In genomic region chr2:53061363-53062000, GRCm38 (mm10) we compare ENCODE assay signal across 16 mouse cellular contexts.
DNase-seq lines count a peak whose midpoint lies in the region; ATAC-seq and TF ChIP-seq lines count a peak whose summit lies in the region.
"Had no signal": no experiment of that assay in that cellular context is flagged by ENCODE, and none has a peak within 500 bp of the region (broad histone marks: within the 10 kb centered on the region; RNA-seq: fewer than 3 reads in every experiment).

No protein-coding gene starts in this region.

- no peak for TF ChIP-seq CTCF in left cerebral cortex, adult 2 months (IDR thresholded peaks at IDR 0.05)
- no peak for TF ChIP-seq CTCF in liver, postnatal 0 days (IDR thresholded peaks at IDR 0.05; ENCODE audit: low read depth)

- H3K4me2 ChIP-seq in liver, postnatal 0 days (ENCODE audit: low read depth, low read length): no peak overlapping the region
- H3K4me2 ChIP-seq: liver, embryonic 15.5 days; neural tube, embryonic 12.5 days had no signal

- 85% methylated on average over 9 of the region's 9 CpGs for WGBS in liver, postnatal 0 days (ENCODE audit: insufficient replicate concordance)

- intact Hi-C loops in left cerebral cortex, postnatal 4 days (cut with DNase I): no loop called here
- intact Hi-C loops in left cerebral cortex, adult 2 months (cut with DNase I): no loop called here
- intact Hi-C loops in gastrocnemius, postnatal 14 days (cut with DNase I; ENCODE audit: low total_unique reads): no loop called here

- H3K9me3 ChIP-seq in liver, postnatal 0 days (ENCODE audit: low read length): no peaks in the 10 kb centered on the region
- H3K9me3 ChIP-seq: heart, embryonic 10.5 days; liver, embryonic 15.5 days; neural tube, embryonic 12.5 days had no signal

- H3K4me3 ChIP-seq in left cerebral cortex, adult 2 months: no peak overlapping the region
- no peak overlapping the region for H3K4me3 ChIP-seq in liver, postnatal 0 days (ENCODE audit: low read depth, low read length)
- H3K4me3 ChIP-seq: heart, embryonic 10.5 days; liver, embryonic 15.5 days; neural tube, embryonic 12.5 days had no signal

- no peak for TF ChIP-seq EP300 in liver, postnatal 0 days (IDR thresholded peaks at IDR 0.05; ENCODE audit: low read depth)

- peak; percentile 50 for DNase-seq in left cerebral cortex, postnatal 4 days
- DNase-seq in left cerebral cortex, adult 2 months (ENCODE audit: extremely low spot score in 1 of 2, low spot score in 2 of 2): no peak
- DNase-seq in cerebellum, adult 9-10 months: peak; percentile 80
- peak; percentile 44 for DNase-seq in layer of hippocampus, adult 11-12 months (ENCODE audit: low spot score)
- peak; percentile 33 for DNase-seq in telencephalon, adult 2 months (ENCODE audit: low read depth, low spot score)
- DNase-seq in gastrocnemius, postnatal 14 days: no peak
- DNase-seq in liver, postnatal 0 days: no peak
- DNase-seq: embryo, embryonic 11 days; kidney, adult 2 months; midbrain, embryonic 14.5 days had no signal

- no peak overlapping the region for H3K27ac ChIP-seq in left cerebral cortex, adult 2 months
- H3K27ac ChIP-seq in liver, postnatal 0 days (ENCODE audit: low read depth): no peak overlapping the region
- H3K27ac ChIP-seq: heart, embryonic 10.5 days; liver, embryonic 15.5 days; macrophage; neural tube, embryonic 12.5 days had no signal

- no peak overlapping the region for H3K9ac ChIP-seq in liver, postnatal 0 days (replicated peaks)
- H3K9ac ChIP-seq: liver, embryonic 15.5 days; neural tube, embryonic 12.5 days had no signal

- no peaks in the 10 kb centered on the region for H3K36me3 ChIP-seq in liver, postnatal 0 days (replicated peaks; ENCODE audit: insufficient read depth, low read length)
- H3K36me3 ChIP-seq: heart, embryonic 10.5 days; liver, embryonic 15.5 days; neural tube, embryonic 12.5 days had no signal

- no peaks in the 10 kb centered on the region for H3K27me3 ChIP-seq in liver, postnatal 0 days (ENCODE audit: insufficient read depth, low read length)
- H3K27me3 ChIP-seq: CH12.LX; liver, embryonic 15.5 days; neural tube, embryonic 12.5 days had no signal

- no peak for ATAC-seq in liver, postnatal 0 days
- ATAC-seq: activated CD4-positive, CD25-positive, alpha-beta regulatory T cell, adult 4 months had no signal

- no peaks in the 10 kb centered on the region; the same call in 1 of the 2 replicates for H3K4me1 ChIP-seq in liver, postnatal 0 days (ENCODE audit: insufficient read depth)
- H3K4me1 ChIP-seq: heart, embryonic 10.5 days; liver, embryonic 15.5 days; neural tube, embryonic 12.5 days had no signal

Comparison
In these comparisons a context has a peak if more than half of its experiments do, and no peak if none do; other contexts are left out.
1. DNase-seq: peak in left cerebral cortex, postnatal 4 days (single experiment), cerebellum, adult 9-10 months (single experiment), layer of hippocampus, adult 11-12 months (single experiment) and telencephalon, adult 2 months (single experiment); none in left cerebral cortex, adult 2 months (0 of 2), gastrocnemius, postnatal 14 days (single experiment) and liver, postnatal 0 days (single experiment).